Mouse (Mus musculus): ENCODE measurements around the gene Man2a1. TPM values are rescaled to one million over a fixed set of nuclear protein-coding genes. Genes with fewer than 3 reads are reported as not detected.

Man2a1 gene
- polyA plus RNA-seq, 1 experiment from 2014 or later: 6.8 TPM

- H3K9me3 ChIP-seq: no peaks in the 10 kb centered on the region
- no peaks in the 10 kb centered on the region for H3K4me1 ChIP-seq
- no peak overlapping the region for H3K9ac ChIP-seq (replicated peaks)
- no peak for ATAC-seq (ENCODE audit: low FRiP score, low read depth)
- H3K27me3 ChIP-seq: no peaks in the 10 kb centered on the region
- no peak overlapping the region for H3K4me3 ChIP-seq
- no peaks in the 10 kb centered on the region for H3K36me3 ChIP-seq
- H3K4me2 ChIP-seq (replicated peaks): no peak overlapping the region
- WGBS: 53% methylated on average over 3 of the region's 3 CpGs
- H3K27ac ChIP-seq (replicated peaks): no peak overlapping the region
Observed at GRCm38 (mm10) chr17:64778300-64778699, 177.8 kb downstream of the Man2a1 start.

- Histone ChIP-seq H3K36me3 (no peaks in the 10 kb centered on the region), H3K9me3 (no peaks in the 10 kb centered on the region)
Observed at GRCm38 (mm10) chr17:64778756-64779155, 178.2 kb downstream of the Man2a1 start.

GRCm38 (mm10) chr17:64780753-64781490, 180.4 kb downstream of the Man2a1 start:
- no peak overlapping the region for H3K9ac ChIP-seq (replicated peaks)
- no peak overlapping the region for H3K4me3 ChIP-seq
- 81% methylated on average over 18 of the region's 18 CpGs for WGBS
- ATAC-seq (ENCODE audit: low FRiP score, low read depth): no peak
- H3K27ac ChIP-seq (replicated peaks): no peak overlapping the region
- H3K4me2 ChIP-seq (replicated peaks): no peak overlapping the region
- H3K9me3 ChIP-seq: no peaks in the 10 kb centered on the region
- H3K4me1 ChIP-seq: no peaks in the 10 kb centered on the region
- H3K36me3 ChIP-seq: no peaks in the 10 kb centered on the region
- H3K27me3 ChIP-seq: no peaks in the 10 kb centered on the region

More at GRCm38 (mm10) chr17:64778756-64779155, 178.2 kb downstream of the Man2a1 start:
- 95% methylated on average over 12 of the region's 12 CpGs for WGBS
- Histone ChIP-seq H3K27ac (replicated peaks) (no peak overlapping the region), H3K9ac (replicated peaks) (no peak overlapping the region), H3K4me1 (no peaks in the 10 kb centered on the region), H3K4me2 (replicated peaks) (no peak overlapping the region), H3K27me3 (no peaks in the 10 kb centered on the region), H3K4me3 (no peak overlapping the region)
- no peak for ATAC-seq (ENCODE audit: low FRiP score, low read depth)

- Histone ChIP-seq H3K9me3 (no peaks in the 10 kb centered on the region), H3K27me3 (no peaks in the 10 kb centered on the region), H3K36me3 (no peaks in the 10 kb centered on the region), H3K4me1 (no peaks in the 10 kb centered on the region), H3K9ac (replicated peaks) (no peak overlapping the region), H3K4me2 (replicated peaks) (no peak overlapping the region), H3K27ac (replicated peaks) (no peak overlapping the region), H3K4me3 (no peak overlapping the region)
- WGBS: 98% methylated on average over 3 of the region's 3 CpGs
- no peak for ATAC-seq (ENCODE audit: low FRiP score, low read depth)
Observed at GRCm38 (mm10) chr17:64782307-64782706, 181.8 kb downstream of the Man2a1 start.

GRCm38 (mm10) chr17:64785961-64786360, 185.4 kb downstream of the Man2a1 start:
- H3K9ac ChIP-seq (replicated peaks): no peak overlapping the region
- H3K36me3 ChIP-seq: no peaks in the 10 kb centered on the region
- H3K4me3 ChIP-seq: no peak overlapping the region
- WGBS: 70% methylated on average over 1 of the region's 1 CpGs
- no peak overlapping the region for H3K4me2 ChIP-seq (replicated peaks)
- H3K27ac ChIP-seq (replicated peaks): no peak overlapping the region
- ATAC-seq (ENCODE audit: low FRiP score, low read depth): no peak
- H3K9me3 ChIP-seq: no peaks in the 10 kb centered on the region
- no peaks in the 10 kb centered on the region for H3K27me3 ChIP-seq
- no peaks in the 10 kb centered on the region for H3K4me1 ChIP-seq

GRCm38 (mm10) chr17:64788301-64788700, 187.8 kb downstream of the Man2a1 start:
- Histone ChIP-seq H3K27me3 (no peaks in the 10 kb centered on the region), H3K9me3 (no peaks in the 10 kb centered on the region), H3K4me1 (no peaks in the 10 kb centered on the region), H3K36me3 (no peaks in the 10 kb centered on the region), H3K9ac (replicated peaks) (no peak overlapping the region), H3K4me3 (no peak overlapping the region), H3K4me2 (replicated peaks) (no peak overlapping the region), H3K27ac (replicated peaks) (no peak overlapping the region)
- WGBS: 90% methylated on average over 13 of the region's 13 CpGs
- ATAC-seq (ENCODE audit: low FRiP score, low read depth): no peak

- H3K9me3 ChIP-seq: no peaks in the 10 kb centered on the region
- no peak for ATAC-seq (ENCODE audit: low FRiP score, low read depth)
- H3K27me3 ChIP-seq: no peaks in the 10 kb centered on the region
- no peaks in the 10 kb centered on the region for H3K36me3 ChIP-seq
- H3K4me1 ChIP-seq: no peaks in the 10 kb centered on the region
- H3K27ac ChIP-seq (replicated peaks): no peak overlapping the region
- WGBS: 76% methylated on average over 3 of the region's 3 CpGs
- H3K4me2 ChIP-seq (replicated peaks): no peak overlapping the region
- H3K4me3 ChIP-seq: no peak overlapping the region
- no peak overlapping the region for H3K9ac ChIP-seq (replicated peaks)
Observed at GRCm38 (mm10) chr17:64789175-64789574, 188.6 kb downstream of the Man2a1 start.

GRCm38 (mm10) chr17:64792076-64792475, 191.5 kb downstream of the Man2a1 start:
- H3K36me3 ChIP-seq: no peaks in the 10 kb centered on the region
- ATAC-seq (ENCODE audit: low FRiP score, low read depth): no peak
- 83% methylated on average over 3 of the region's 3 CpGs for WGBS
- H3K9me3 ChIP-seq: no peaks in the 10 kb centered on the region
- no peak overlapping the region for H3K9ac ChIP-seq (replicated peaks)
- H3K4me3 ChIP-seq: no peak overlapping the region
- no peaks in the 10 kb centered on the region for H3K27me3 ChIP-seq
- no peak overlapping the region for H3K4me2 ChIP-seq (replicated peaks)
- H3K4me1 ChIP-seq: peaks cover 4% of the 10 kb centered on the region; the same call in 1 of the 2 replicates
- no peak overlapping the region for H3K27ac ChIP-seq (replicated peaks)

- 84% methylated on average over 5 of the region's 5 CpGs for WGBS
- Histone ChIP-seq H3K27me3 (no peaks in the 10 kb centered on the region), H3K36me3 (no peaks in the 10 kb centered on the region), H3K27ac (replicated peaks) (no peak overlapping the region), H3K4me2 (replicated peaks) (no peak overlapping the region), H3K9me3 (no peaks in the 10 kb centered on the region), H3K4me3 (no peak overlapping the region), H3K9ac (replicated peaks) (no peak overlapping the region), H3K4me1 (peaks cover 4% of the 10 kb centered on the region; the same call in 1 of the 2 replicates)
- ATAC-seq (ENCODE audit: low FRiP score, low read depth): no peak
Observed at GRCm38 (mm10) chr17:64792623-64793022, 192.1 kb downstream of the Man2a1 start.

- no peaks in the 10 kb centered on the region for H3K36me3 ChIP-seq
- H3K27me3 ChIP-seq: no peaks in the 10 kb centered on the region
- H3K4me2 ChIP-seq (replicated peaks): no peak overlapping the region
- H3K9ac ChIP-seq (replicated peaks): no peak overlapping the region
- 43% methylated on average over 11 of the region's 11 CpGs for WGBS
- H3K4me1 ChIP-seq: peaks cover 13% of the 10 kb centered on the region; the same call in 1 of the 2 replicates
- no peaks in the 10 kb centered on the region for H3K9me3 ChIP-seq
- H3K4me3 ChIP-seq: no peak overlapping the region
- no peak overlapping the region for H3K27ac ChIP-seq (replicated peaks)
- no peak for ATAC-seq (ENCODE audit: low FRiP score, low read depth)
Observed at GRCm38 (mm10) chr17:64802168-64802955, 201.8 kb downstream of the Man2a1 start.

GRCm38 (mm10) chr17:64802956-64803275, 202.4 kb downstream of the Man2a1 start:
- Histone ChIP-seq H3K4me2 (replicated peaks) (no peak overlapping the region), H3K9me3 (no peaks in the 10 kb centered on the region), H3K9ac (replicated peaks) (no peak overlapping the region), H3K4me1 (peaks cover 13% of the 10 kb centered on the region; the same call in 1 of the 2 replicates), H3K36me3 (no peaks in the 10 kb centered on the region), H3K27me3 (no peaks in the 10 kb centered on the region), H3K27ac (replicated peaks) (no peak overlapping the region), H3K4me3 (no peak overlapping the region)
- 66% methylated on average over 7 of the region's 7 CpGs for WGBS
- ATAC-seq (ENCODE audit: low FRiP score, low read depth): no peak

Measured in midbrain, embryonic 12.5 days (tissue).